Mouse (Mus musculus): ENCODE measurements around the gene Igfbpl1.

The Igfbpl1 gene

GRCm38 (mm10) chr4:45771173-45771572 is 55.5 kb downstream of the Igfbpl1 start:
- no peak for DNase-seq (ENCODE audit: low read depth, low spot score)

- no peak for DNase-seq (ENCODE audit: low read depth, low spot score)
Observed at GRCm38 (mm10) chr4:45770638-45771033, 56.1 kb downstream of the Igfbpl1 start.

- DNase-seq (ENCODE audit: low read depth, low spot score): no peak
Observed at GRCm38 (mm10) chr4:45769791-45770637, 56.7 kb downstream of the Igfbpl1 start.

- no peak for DNase-seq (ENCODE audit: low read depth, low spot score)
Observed at GRCm38 (mm10) chr4:45769141-45769540, 57.6 kb downstream of the Igfbpl1 start.

GRCm38 (mm10) chr4:45767891-45768558 is 58.7 kb downstream of the Igfbpl1 start:
- DNase-seq (ENCODE audit: low read depth, low spot score): no peak

GRCm38 (mm10) chr4:45766774-45767173 is 59.9 kb downstream of the Igfbpl1 start:
- no peak for DNase-seq (ENCODE audit: low read depth, low spot score)

- DNase-seq (ENCODE audit: low read depth, low spot score): peak; percentile 11
Observed at GRCm38 (mm10) chr4:45765565-45766201, 61.0 kb downstream of the Igfbpl1 start.

GRCm38 (mm10) chr4:45765121-45765564 is 61.6 kb downstream of the Igfbpl1 start:
- DNase-seq (ENCODE audit: low read depth, low spot score): peak; percentile 20

- DNase-seq (ENCODE audit: low read depth, low spot score): no peak
Observed at GRCm38 (mm10) chr4:45764141-45764494, 62.6 kb downstream of the Igfbpl1 start.

- peak; percentile 37 for DNase-seq (ENCODE audit: low read depth, low spot score)
Observed at GRCm38 (mm10) chr4:45763288-45764140, 63.2 kb downstream of the Igfbpl1 start.

GRCm38 (mm10) chr4:45762600-45762999 is 64.1 kb downstream of the Igfbpl1 start:
- no peak for DNase-seq (ENCODE audit: low read depth, low spot score)

Measured in forelimb bud, embryonic 11.5 days (tissue).